Mouse (Mus musculus) left cerebral cortex, postnatal 4 days (tissue): ENCODE data around the gene Ddx56. TPM values are rescaled to one million over a fixed set of nuclear protein-coding genes. Genes with fewer than 3 reads are reported as not detected.

Experiments used
- DNase-seq: peaks from one replicate; pipeline ENCODE4 v3.0.0-alpha.2; 2022
- intact Hi-C: fragments of 180-260 bp; cut with DNase I; formaldehyde crosslinking; loops from one replicate; pipeline ENCODE4 v1.15.1; 2025
- total RNA-seq, 2 experiments: library from RNA; stranded (reverse); gene quantifications; 2 replicates each; pipeline ENCODE4 v1.2.3; 2021

The Ddx56 gene
- total RNA-seq = 10 to 100 TPM; 47.9 to 50.8 TPM

- DNase-seq = peak; percentile 93
- intact Hi-C loops = loop anchor here (10.0 kb wide), 1 partner anchor 283 kb away; no protein-coding TSS in a partner anchor
These were observed at the start of gene Ddx56 for GRCm38 (mm10) chr11:6267320-6268254. TSS of gene Ddx56 (minus strand) at chr11:6267772.

GRCm38 (mm10) chr11:6316821-6317220 lies 49.2 kb upstream of the Ddx56 start:
- intact Hi-C loops = no loop called here
- peak; percentile 7 for DNase-seq

GRCm38 (mm10) chr11:6313874-6314406 lies 46.4 kb upstream of the Ddx56 start:
- no peak for DNase-seq
- intact Hi-C loops = no loop called here

GRCm38 (mm10) chr11:6308181-6308580 lies 40.6 kb upstream of the Ddx56 start:
- no peak for DNase-seq
- intact Hi-C loops = loop anchor here (10.0 kb wide), 1 partner anchor 47 kb away; no protein-coding TSS in a partner anchor

GRCm38 (mm10) chr11:6305943-6306430 lies 38.4 kb upstream of the Ddx56 start:
- DNase-seq = no peak
- intact Hi-C loops = loop anchor here (10.0 kb wide), 1 partner anchor 49 kb away; no protein-coding TSS in a partner anchor

- DNase-seq = no peak
- intact Hi-C loops = loop anchor here (10.0 kb wide), 1 partner anchor 52 kb away; no protein-coding TSS in a partner anchor
These were observed 35.2 kb upstream of the Ddx56 start for GRCm38 (mm10) chr11:6302793-6303192.

GRCm38 (mm10) chr11:6299435-6299834 lies 31.9 kb upstream of the Ddx56 start:
- no peak for DNase-seq
- intact Hi-C loops = no loop called here

- DNase-seq = no peak
- intact Hi-C loops = no loop called here
These were observed 28.5 kb upstream of the Ddx56 start for GRCm38 (mm10) chr11:6296077-6296476.

- intact Hi-C loops = no loop called here
- DNase-seq = no peak
These were observed 27.1 kb upstream of the Ddx56 start for GRCm38 (mm10) chr11:6294632-6295031.

GRCm38 (mm10) chr11:6293601-6294000 lies 26.0 kb upstream of the Ddx56 start:
- no peak for DNase-seq
- intact Hi-C loops = no loop called here

GRCm38 (mm10) chr11:6292988-6293349 lies 25.4 kb upstream of the Ddx56 start:
- intact Hi-C loops = no loop called here
- no peak for DNase-seq

GRCm38 (mm10) chr11:6292116-6292987 lies 24.8 kb upstream of the Ddx56 start:
- peak; percentile 58 for DNase-seq
- intact Hi-C loops = no loop called here

- intact Hi-C loops = no loop called here
- DNase-seq = peak; percentile 99
These were observed 24.0 kb upstream of the Ddx56 start, which contains the start of gene Ogdh for GRCm38 (mm10) chr11:6291401-6292115. TSS of gene Ogdh (plus strand) at chr11:6291633.

- DNase-seq = no peak
- intact Hi-C loops = no loop called here
These were observed 23.3 kb upstream of the Ddx56 start for GRCm38 (mm10) chr11:6290883-6291282.

- intact Hi-C loops = no loop called here
- no peak for DNase-seq
These were observed 22.6 kb upstream of the Ddx56 start for GRCm38 (mm10) chr11:6290138-6290537.

- intact Hi-C loops = no loop called here
- no peak for DNase-seq
These were observed 15.4 kb upstream of the Ddx56 start for GRCm38 (mm10) chr11:6282940-6283339.

GRCm38 (mm10) chr11:6276466-6276865 lies 8.9 kb upstream of the Ddx56 start:
- intact Hi-C loops = no loop called here

GRCm38 (mm10) chr11:6275094-6275484 lies 7.5 kb upstream of the Ddx56 start:
- intact Hi-C loops = no loop called here
- DNase-seq = no peak

More at GRCm38 (mm10) chr11:6276466-6276865, 8.9 kb upstream of the Ddx56 start:
- no peak for DNase-seq

GRCm38 (mm10) chr11:6274387-6275093 lies 7.0 kb upstream of the Ddx56 start, which contains the start of gene Tmed4:
TSS of gene Tmed4 (minus strand) at chr11:6274870.
- intact Hi-C loops = no loop called here
- peak; percentile 100 for DNase-seq
